In the genomic region with DNA sequence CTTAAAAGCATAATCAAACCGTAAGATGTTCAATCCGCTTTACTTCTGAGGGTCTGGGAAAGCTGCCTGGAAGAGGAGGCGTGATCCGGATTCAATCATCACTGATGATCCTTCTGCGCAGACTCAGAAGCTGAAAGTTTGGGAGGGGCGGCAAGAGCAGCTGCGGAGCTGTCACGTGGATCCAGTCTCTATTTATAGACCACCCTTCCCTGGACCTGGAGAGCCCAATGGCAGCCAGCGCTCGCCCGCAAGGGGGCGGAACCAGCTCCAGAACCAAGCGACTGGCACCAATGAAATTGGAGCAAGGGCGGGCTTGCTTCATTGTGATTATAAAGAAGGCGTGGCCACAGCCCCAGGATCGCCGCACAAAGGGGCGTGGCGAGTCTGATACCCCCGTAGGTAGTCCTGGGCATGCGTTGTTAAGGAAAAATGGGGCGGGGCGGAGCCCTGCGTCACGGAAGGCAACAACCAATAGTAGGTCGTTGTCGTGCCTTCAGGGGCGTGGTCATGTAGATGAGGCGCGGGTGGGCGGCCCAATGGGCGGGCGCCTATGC, we compare ENCODE assay signal across 8 mouse cellular contexts. TPM values are rescaled to one million over a fixed set of nuclear protein-coding genes. Genes with fewer than 3 reads are reported as not detected.
A peak's percentile ranks its signal among the peaks of the same experiment; 100 is the strongest.
DNase-seq lines count a peak whose midpoint lies in the region; ATAC-seq lines count a peak whose summit lies in the region.

No protein-coding gene starts in this region.

- peak; percentile 86 for ATAC-seq in megakaryocyte progenitor cell, adult 5-6 weeks (replicated peaks; ENCODE audit: poor library complexity)

- peak; percentile 99 for DNase-seq in adipocyte (ENCODE audit: low spot score)
- peak; percentile 100 for DNase-seq in embryo, embryonic 10 days (ENCODE audit: low spot score)
- DNase-seq in gastrocnemius, postnatal 10 days: peak; percentile 97
- peak; percentile 100 for DNase-seq in induced T-regulatory cell, adult 2 months (ENCODE audit: low read depth)
- peak; percentile 100 for DNase-seq in left cerebral cortex, adult 9 months (ENCODE audit: low spot score in 2 of 2)
- DNase-seq in right cerebral cortex, postnatal 14 days: peak; percentile 99
- peak; percentile 99 to 100 for DNase-seq in urinary bladder, postnatal 36 days (ENCODE audit: low spot score in 2 of 2)

RNA-seq across cellular contexts. Expression of a gene that starts 0.3 kb away (rescaled TPM):
- total RNA-seq in gastrocnemius, postnatal 10 days (2021): 10 to 100 TPM in 1 of 2 experiments, 1 to 10 TPM in 1; 9.5 to 10.9 TPM
- not detected in 2 replicates for total RNA-seq in megakaryocyte progenitor cell, adult 5-6 weeks (2015)
- 0.04 and 0.17 TPM in 2 replicates for total RNA-seq in megakaryocyte progenitor cell, adult 5-6 weeks (2017)

RNA-seq across cellular contexts. Expression of a gene that starts 16.8 kb away (rescaled TPM):
- 1 to 10 TPM; 1.3 to 2.7 TPM for total RNA-seq in gastrocnemius, postnatal 10 days (2021)
- total RNA-seq in megakaryocyte progenitor cell, adult 5-6 weeks (2015): not detected in 2 replicates
- not detected in 2 replicates for total RNA-seq in megakaryocyte progenitor cell, adult 5-6 weeks (2017)

RNA-seq across cellular contexts. Expression of a gene that starts 31.5 kb away (rescaled TPM):
- total RNA-seq in gastrocnemius, postnatal 10 days (2021): 1 to 10 TPM; 1.8 to 2.9 TPM
- total RNA-seq in megakaryocyte progenitor cell, adult 5-6 weeks (2015): 2.1 and 2.6 TPM in 2 replicates
- 1.8 and 4.0 TPM in 2 replicates for total RNA-seq in megakaryocyte progenitor cell, adult 5-6 weeks (2017)

RNA-seq across cellular contexts. Expression of a gene that starts 32.1 kb away (rescaled TPM):
- 10 to 100 TPM in 1 of 2 experiments, 1 to 10 TPM in 1; 9.8 to 14.0 TPM for total RNA-seq in gastrocnemius, postnatal 10 days (2021)
- total RNA-seq in megakaryocyte progenitor cell, adult 5-6 weeks (2015): 6.2 and 8.8 TPM in 2 replicates
- total RNA-seq in megakaryocyte progenitor cell, adult 5-6 weeks (2017): 6.0 and 8.8 TPM in 2 replicates

RNA-seq across cellular contexts. Expression of a gene that starts 49.1 kb away (rescaled TPM):
- 100 to 1,000 TPM; 255 to 271 TPM for total RNA-seq in gastrocnemius, postnatal 10 days (2021)
- total RNA-seq in megakaryocyte progenitor cell, adult 5-6 weeks (2015): 125 and 150 TPM in 2 replicates
- 419 and 440 TPM in 2 replicates for total RNA-seq in megakaryocyte progenitor cell, adult 5-6 weeks (2017)

Comparison
In these comparisons a context has a peak if more than half of its experiments do, and no peak if none do; other contexts are left out.
1. Peak in every context shown above with its lines: DNase-seq and ATAC-seq.
2. RNA of a gene that starts 0.3 kb away (total RNA-seq): 9.5 to 10.9 TPM in gastrocnemius, postnatal 10 days; 0.04 to 0.17 TPM in megakaryocyte progenitor cell, adult 5-6 weeks; every median in the first group is over 4 times any median in the second.